Mouse (Mus musculus): ENCODE measurements at regions not wholly inside any gene's neighbourhood (a gene's known extent, or its start where the extent isn't known, plus 50 kb on each side); places are given as distances from the start of the nearest gene placed in this dataset.

DNA sequence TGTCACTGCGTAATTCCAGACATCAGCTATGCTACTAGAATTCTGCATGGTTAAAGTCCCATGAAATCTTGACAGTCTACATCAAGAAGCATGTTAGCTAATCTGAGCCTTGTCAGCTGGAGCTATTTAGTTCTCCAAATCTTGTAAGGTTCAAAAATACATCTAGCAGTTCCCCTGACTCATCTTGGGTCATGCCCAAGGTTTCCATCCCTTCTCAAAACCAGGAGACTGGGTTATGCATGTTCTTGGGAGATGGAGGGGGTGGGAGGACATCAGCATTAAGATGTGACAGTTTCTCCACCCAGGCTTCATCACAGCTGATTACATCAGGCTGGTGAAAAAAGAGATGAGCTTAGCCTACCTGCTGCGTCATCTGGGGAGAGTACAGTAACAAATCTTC is 495.3 kb upstream of the 4930452B06Rik start:
- DNase-seq, result no peak

- DNase-seq, result no peak
Observed at GRCm38 (mm10) chr14:9157941-9158340, 491.9 kb upstream of the 4930452B06Rik start.

- no peak for DNase-seq
Observed at GRCm38 (mm10) chr14:9150841-9151240, 484.8 kb upstream of the 4930452B06Rik start.

GRCm38 (mm10) chr14:9146595-9147219 is 480.7 kb upstream of the 4930452B06Rik start:
- peak; percentile 28 for DNase-seq

DNA sequence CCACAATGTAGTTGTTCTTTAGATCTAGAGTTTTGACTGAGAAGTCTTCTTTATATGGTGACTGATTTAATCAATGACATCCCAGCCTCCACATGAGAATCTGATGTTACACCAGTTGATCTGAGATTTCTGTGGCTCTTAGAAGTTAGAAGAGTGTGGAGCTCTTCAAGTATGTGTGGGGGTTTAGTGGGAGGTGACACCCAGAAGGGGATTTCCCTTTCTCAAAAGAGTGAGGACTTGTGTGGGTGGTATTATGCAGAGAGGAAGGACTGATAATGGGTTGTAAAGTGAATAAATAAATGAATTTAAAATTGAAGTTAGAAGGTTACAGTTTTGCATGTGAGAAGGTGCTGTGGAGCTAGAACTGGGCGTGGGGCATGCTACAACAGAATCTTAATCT is 439.7 kb upstream of the 4930452B06Rik start:
- no peak for DNase-seq

GRCm38 (mm10) chr14:9089625-9090326 is 423.7 kb upstream of the 4930452B06Rik start:
- no peak for DNase-seq

- DNase-seq, result no peak
Observed at GRCm38 (mm10) chr14:9087103-9087502, 421.1 kb upstream of the 4930452B06Rik start.

DNA sequence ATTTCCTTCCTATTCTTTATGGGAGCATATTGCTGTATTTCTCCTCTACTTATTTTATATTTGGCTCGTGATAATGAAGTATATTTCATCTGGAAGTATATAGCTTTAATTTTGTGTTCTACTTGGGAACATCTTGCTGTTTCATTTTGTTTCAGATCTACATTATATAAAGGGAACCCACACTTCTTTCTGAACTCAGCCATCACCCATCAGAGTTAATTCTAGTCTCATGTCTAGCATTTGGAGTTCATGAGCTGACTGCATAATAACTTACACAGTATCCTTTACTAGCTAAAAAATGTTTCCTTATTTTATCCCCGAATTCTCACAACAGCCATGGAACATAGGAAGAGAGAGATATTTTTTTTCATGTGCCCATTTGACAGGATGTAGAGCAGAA is 413.6 kb upstream of the 4930452B06Rik start:
- no peak for DNase-seq

DNA sequence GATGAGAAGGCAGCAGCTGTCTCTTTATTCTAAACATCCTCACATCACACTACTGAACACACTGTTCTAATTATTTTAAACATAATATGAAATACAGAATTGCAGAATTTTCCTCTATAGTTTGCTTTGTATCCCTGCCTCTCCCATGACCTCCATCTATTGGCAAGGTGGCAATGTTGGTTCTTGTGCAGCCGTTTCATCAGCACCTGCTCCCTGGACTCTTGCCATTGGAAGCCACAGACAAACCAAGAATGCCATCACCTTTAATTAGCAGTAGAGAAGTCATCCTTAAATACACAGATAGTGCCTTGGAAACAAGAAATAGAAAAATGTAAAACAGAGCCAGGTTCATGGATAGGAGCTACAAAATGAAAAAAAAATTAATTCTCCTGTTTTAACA is 413.0 kb upstream of the 4930452B06Rik start:
- no peak for DNase-seq

DNA sequence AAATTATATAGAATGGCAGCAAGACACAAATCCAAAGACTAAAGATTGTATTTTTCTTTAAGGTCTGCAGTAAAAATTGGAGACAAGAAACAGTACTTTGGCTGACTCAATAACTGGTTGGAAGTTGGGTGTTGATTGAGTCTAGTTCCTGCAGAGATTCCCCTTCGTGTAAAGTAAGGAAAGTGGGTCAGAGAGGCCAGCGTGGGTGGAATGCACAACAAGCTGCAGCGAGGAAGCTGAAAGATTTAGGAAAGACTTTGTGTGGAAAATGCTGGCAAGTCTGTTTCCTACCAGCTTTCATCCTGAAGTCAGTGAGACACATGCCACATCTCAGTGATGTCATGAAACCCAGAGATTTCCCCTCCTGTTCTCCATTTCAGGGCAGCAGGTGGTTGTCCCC is 405.1 kb upstream of the 4930452B06Rik start:
- DNase-seq, result no peak

DNA sequence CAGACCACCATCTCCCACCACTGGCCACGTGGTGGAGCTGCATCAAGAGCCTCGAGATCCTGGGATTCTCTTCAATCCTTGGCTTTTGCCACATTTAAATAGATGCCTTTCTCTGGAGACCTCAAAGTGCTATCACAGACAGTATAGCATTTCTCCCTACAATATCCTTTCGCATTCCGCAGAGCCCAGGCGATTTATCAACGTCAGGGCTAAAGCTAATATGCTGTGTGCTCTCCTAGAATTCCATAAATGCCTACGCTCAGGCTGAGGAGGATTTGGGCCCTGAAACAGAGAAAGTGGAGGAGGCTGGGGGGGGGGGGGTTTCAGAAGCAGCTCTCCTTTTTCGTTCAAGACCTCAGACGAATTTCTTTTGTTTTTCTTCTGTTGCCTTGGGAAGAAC is 394.0 kb upstream of the 4930452B06Rik start:
- DNase-seq, result no peak

- DNase-seq, result no peak
Observed at GRCm38 (mm10) chr14:9028811-9029210, 362.8 kb upstream of the 4930452B06Rik start.

- no peak for DNase-seq
Observed at GRCm38 (mm10) chr14:9015826-9016225, 349.8 kb upstream of the 4930452B06Rik start.

GRCm38 (mm10) chr14:9003034-9003433 is 337.0 kb upstream of the 4930452B06Rik start:
- DNase-seq, result no peak

DNA sequence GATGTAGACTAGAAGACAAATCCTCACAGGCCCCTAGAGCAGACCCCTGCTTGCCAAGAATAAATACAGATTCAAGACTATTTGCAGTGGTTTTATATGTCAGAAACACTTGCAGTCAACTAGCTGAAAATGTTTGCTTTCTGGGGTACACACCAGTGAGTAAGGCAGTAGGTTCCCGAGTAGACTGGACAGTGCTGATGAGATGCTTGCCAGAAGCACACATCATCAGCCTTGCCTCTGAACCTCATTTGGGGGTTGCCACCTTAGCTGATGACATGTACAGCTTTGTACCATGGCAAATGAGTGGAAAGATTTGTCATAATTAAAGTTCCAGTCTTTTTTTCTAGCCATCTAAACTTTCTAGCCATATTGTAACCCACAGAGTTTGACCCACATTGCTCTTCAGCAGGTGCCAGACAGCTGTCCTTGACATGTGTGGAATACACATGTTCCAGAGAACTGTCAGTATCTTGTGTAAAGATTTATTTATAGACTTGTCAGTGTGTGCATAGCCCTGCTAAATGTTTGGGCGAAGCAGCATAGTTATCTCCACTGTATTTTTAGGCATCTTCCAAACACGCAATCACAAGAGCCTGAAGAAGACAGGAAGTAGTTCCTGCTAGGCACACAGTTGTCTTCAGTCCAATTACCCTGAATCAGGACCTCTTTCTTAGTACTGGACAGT is 334.5 kb upstream of the 4930452B06Rik start:
- no peak for DNase-seq

- DNase-seq, result no peak
Observed at GRCm38 (mm10) chr14:8999815-9000214, 333.8 kb upstream of the 4930452B06Rik start.

- no peak for DNase-seq
Observed at GRCm38 (mm10) chr14:8993421-8993820, 327.4 kb upstream of the 4930452B06Rik start.

DNA sequence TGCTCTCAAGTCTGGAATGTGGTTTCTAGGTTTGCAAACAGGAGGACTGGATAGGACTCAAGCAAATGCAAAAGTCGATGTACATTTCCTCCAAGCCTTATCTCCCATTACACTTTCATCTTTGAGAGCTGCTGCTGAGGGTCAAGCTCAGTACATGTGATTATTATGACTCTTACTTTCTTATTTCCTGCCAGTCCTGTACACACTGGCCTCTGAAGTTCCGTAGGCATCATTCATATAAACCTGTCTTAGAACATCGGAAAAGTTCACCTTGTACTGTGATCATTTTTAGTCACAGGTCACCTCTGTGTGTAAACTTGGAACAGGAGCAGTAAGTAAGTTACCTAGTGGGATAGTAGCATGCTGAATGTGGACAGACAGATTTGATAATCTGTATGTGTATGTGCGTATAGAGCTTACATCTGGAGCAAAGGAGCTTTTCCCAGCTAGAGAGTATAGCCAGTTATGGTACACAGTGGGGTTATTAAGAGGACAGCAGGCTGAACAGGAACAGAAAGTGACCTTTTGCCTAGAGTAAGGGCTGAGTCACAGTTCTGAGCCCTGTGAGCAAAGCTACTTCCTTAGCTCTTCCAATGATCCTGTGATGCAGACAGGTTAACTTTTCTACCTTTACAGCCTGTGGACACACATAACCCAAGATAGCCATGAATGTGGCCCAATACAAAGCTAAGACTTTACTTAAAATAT is 319.2 kb upstream of the 4930452B06Rik start:
- DNase-seq, result no peak

DNA sequence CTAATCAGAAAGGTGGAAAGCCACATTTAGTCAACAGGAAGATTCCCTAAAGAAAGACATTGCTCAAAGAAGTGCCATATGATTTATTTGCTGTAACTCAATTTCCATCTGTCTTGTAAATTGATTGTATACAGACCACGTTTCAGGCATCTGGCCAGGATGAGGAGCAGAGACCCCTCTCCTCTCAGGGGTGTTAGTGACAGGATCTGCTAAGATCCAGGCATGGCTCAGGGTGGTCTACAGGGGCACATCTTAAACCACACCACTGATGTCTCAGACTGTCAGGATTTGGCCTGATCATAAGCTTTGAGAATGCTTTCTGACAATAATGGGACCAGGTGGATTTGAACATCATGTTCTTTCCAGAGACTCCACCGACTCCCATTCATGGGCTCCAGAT is 295.5 kb upstream of the 4930452B06Rik start:
- DNase-seq, result no peak

- peak; percentile 61 for DNase-seq
Observed at GRCm38 (mm10) chr14:8952853-8953397, 286.9 kb upstream of the 4930452B06Rik start.

GRCm38 (mm10) chr14:8948751-8949150 is 282.7 kb upstream of the 4930452B06Rik start:
- DNase-seq, result no peak

DNA sequence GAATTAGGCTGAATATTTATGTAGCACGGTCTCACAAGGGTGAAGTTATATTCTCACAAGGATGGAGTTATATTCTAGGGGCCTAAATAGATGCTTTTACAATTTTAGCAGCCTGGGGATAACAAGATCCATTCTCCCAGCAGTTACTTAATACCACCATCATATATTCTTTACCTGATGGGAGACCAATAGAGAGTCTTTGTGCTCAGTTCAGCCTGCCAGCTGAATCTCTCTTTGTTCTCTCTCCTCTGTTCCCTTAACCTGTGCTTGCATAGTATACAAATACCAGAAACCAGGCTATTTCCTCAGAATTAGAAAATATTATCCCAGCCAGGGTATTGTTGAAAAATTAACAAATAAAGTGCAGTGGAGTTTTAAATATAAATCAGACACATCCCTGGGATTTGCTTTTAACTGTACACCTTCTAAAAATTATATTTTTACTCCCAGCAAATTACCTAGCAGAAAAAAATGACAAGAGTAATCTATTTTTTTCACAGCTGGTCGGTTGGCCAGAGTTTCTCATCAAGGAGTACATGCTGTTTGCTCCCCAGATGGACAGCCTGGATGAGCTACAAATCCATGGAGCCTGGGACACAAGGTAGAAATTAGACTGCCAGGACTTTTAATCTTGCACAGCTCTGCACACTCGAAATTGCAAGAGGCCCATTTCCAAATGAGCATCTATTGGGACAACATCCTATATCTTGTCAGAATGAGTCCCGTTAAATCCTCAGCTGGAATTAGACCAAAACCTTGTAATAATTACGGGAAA is 281.0 kb upstream of the 4930452B06Rik start:
- DNase-seq, result no peak
